Mouse (Mus musculus) CD4-positive helper T cell, adult 2 months (primary cell): ENCODE data around the gene Parp9.
"Not testable (repeated sequence)": the region's sequence is repeated elsewhere in the genome, so short reads cannot be mapped to it uniquely, and the experiment has no call there.

Experiments used
- DNase-seq: peaks from one replicate; pipeline ENCODE4 v3.0.0-alpha.2; 2012; ENCODE audit warnings: low read depth, missing footprints, low spot score

Gene Parp9

DNA sequence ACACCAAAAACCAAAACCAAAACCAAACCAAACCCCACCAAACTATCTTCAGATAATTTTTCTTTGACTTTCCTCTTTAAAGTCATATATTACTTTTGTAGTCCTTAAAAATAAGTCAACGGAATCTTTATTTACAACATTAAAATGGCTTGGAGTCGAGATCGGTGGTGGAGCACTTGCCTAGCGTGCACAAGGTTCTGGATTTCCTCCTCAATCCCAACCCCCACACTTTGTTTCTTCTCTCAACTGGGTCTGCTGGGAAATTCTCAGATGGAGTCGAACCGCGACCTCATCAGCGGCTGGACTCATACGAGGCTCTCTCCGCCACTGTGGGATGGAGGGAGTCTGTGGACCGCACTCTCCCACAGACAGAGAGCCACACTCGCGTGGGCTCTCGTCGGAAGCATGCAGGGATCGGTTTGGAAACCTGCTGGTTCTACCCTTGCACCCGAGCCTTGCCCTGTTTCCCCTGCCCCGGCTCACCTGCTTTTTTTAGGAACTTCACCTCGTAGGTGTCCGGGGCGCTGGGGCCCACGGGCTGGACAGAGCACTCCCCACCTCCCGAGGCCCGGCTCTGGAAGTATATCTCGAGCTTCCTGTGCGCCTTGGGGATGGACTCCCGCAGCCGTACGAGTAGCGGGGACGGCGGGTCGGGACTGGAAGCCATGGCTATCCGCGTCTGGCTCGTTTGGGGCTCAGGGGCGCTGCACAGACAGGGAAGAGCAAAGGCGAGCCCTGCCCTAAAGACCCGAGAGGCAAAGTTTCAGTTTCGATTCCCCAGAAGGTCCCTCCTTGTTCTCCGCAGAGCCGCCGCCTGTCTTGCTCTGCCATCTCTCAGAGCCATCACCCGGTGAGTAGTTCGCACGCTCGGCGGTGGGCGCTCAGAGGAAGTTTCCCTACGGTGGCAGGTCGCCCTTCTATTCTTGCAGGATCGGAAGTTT is at the start of gene Parp9, which contains the start of gene Dtx3l:
TSS of gene Parp9 (plus strand) at position 260 of the 941 bp plus-strand sequence.
TSS of gene Dtx3l (minus strand) at position 941 of the 941 bp plus-strand sequence.
- peak; percentile 89 for DNase-seq

GRCm38 (mm10) chr16:35888910-35889309 is 49.4 kb upstream of the Parp9 start:
- no peak for DNase-seq

GRCm38 (mm10) chr16:35890645-35891044 is 47.6 kb upstream of the Parp9 start:
- no peak for DNase-seq

- not testable (repeated sequence) for DNase-seq
These were observed 46.7 kb upstream of the Parp9 start for GRCm38 (mm10) chr16:35891603-35892002.

GRCm38 (mm10) chr16:35894997-35895396 is 43.3 kb upstream of the Parp9 start:
- no peak for DNase-seq

GRCm38 (mm10) chr16:35900541-35900940 is 37.7 kb upstream of the Parp9 start:
- no peak for DNase-seq

DNA sequence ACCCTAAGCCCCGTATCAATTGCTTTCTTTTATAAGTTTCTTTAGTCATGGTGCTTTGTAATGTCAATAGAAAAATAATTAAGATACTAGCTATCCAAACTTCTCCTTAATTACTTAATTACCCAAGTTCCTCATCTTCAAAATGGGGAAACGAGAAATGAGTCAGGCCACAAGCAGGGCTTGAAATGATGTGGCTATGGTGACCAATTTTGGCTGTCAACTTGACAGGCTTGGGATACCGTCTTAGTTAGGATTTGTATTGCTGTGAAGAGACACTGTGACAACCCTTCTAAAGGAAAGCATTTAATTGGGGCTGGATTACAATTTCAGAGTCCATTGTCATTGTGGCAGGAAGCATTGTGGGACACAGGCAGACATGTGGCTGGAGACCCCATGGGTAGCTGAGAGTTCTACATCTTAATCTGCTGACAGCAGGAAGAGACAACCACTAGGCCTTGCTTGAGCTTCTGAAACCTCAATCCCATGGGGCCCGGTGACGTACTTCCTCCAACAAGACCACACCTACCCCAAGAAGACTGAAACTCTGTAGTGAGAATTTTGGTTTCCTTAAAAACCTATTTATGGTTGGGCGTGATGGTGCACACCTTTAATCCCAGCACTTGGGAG is 35.1 kb upstream of the Parp9 start:
- no peak for DNase-seq

GRCm38 (mm10) chr16:35904121-35904736 is 34.0 kb upstream of the Parp9 start:
- no peak for DNase-seq

GRCm38 (mm10) chr16:35905355-35905754 is 32.9 kb upstream of the Parp9 start:
- DNase-seq, result peak; percentile 68

GRCm38 (mm10) chr16:35905819-35906485 is 32.3 kb upstream of the Parp9 start:
- peak; percentile 11 for DNase-seq

DNA sequence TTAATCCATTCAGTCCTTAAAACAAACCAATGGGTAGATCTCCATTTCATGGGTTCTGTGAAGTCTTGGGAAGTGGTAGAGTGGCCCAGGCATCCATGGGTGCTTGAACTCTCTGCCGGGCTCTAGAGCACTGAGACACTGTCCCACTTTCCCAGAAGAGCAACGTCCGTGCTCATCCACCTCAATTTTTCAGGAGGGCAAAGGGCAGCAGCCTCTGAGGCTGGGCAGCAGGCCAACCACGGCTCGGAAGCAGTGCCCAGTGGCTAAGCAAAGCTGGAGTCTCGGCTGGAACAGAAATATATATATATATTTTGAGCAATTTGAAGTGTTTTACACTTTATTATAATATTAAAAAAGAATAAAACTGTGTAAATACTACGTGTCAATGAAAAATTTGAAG is 31.4 kb upstream of the Parp9 start:
- DNase-seq, result no peak

DNA sequence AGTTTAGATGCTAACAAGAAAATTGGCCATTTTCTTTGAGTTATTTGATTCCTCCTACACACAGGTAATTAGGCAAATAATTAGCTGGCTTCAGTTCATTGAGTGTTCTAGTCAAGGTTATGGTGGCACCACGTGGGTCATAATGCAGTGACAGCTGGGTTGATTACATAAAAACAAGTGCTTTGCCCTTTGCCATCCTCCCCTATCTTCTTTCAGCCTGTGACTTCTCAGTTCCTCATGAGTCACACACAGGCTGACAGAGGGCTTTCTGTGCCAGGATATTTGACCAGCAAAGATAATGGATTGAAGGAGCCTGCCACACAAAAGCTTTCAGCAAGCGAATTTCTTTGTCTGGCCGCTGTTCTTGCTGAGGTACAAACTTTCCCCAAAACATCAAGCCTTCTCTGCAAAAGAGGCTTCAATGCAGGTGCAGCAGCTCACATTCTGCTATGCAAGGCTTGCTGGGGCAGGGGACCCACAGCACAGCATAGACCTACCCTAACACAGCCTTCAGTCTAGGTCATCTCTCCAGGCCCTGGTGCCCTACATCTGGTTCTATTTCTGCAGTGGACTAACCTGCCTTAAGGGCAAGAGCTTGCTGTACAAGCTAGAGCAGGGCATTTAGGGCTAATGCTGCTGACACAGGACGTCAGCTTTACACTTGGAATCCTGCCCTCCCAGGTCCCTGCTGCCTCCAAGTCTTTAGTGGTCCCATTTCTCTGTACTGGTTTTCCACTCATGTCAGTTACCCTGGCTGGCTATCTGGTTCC is 30.7 kb upstream of the Parp9 start:
- DNase-seq, result no peak

- no peak for DNase-seq
These were observed 26.8 kb upstream of the Parp9 start for GRCm38 (mm10) chr16:35911449-35911848.

DNA sequence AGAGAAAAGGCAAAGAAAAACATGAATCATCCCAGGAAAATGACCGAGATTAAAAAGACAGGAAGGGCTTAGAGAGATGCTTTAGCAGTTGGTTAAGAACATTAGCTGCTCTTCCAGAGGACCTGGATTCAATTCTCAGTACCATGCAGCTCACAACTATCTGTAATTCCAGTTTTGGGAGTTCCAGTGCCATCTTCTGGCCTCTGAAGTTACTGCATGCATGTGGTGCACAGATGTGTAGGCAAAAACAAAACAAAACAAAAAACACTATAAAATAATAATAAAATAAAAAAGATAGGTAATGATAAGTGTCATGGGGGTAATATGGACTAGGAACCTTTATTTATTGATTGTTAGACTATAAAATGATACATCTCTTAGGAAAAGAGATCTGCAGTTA is 24.7 kb upstream of the Parp9 start:
- peak; percentile 40 for DNase-seq

DNA sequence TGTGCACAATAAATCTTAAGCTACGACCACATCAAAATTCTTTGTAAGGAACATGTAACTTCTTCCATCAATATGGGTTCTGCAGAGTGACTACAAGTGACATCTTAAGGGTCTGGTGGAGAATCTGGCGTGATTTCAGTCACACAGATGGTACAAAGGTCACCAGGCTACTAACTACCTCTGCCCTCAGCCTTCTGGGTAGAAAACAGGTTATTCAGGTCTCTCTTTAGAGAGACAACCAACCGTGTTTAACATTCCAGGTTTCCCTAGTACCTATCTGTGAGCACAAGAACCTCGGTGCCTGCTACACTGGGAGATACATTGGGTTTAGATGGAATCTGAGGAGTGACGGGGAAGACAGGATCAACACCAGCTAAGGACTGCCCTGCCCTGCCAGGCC is 24.0 kb upstream of the Parp9 start:
- DNase-seq, result no peak

GRCm38 (mm10) chr16:35918721-35919543 is 19.3 kb upstream of the Parp9 start:
- DNase-seq, result peak; percentile 75

DNA sequence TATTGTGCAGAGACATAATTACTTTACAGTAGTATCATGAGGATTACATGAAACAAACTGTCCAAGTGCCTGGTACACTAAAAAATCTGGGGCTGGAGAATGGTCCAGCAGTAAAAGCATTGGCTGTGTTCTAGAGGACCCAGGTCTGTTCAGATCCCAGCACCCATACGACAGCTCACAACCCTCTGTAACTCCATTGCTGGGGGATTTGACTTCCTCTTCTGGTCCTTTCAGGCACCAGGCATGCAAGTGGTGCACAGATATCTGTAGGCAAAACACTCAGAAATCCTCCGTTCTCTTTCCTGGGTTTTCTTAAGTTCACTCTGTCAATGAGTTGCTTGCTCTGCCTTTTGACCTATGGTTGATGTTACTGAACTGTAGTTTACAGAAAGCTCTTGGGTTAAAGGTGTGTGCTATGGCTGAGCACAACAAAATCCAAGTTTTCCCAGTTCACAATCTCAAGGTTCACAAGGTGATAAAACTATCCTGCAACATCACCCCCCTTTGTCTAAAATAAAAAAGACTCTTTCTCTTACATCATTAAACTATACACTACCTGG is 16.5 kb upstream of the Parp9 start:
- DNase-seq, result no peak

DNA sequence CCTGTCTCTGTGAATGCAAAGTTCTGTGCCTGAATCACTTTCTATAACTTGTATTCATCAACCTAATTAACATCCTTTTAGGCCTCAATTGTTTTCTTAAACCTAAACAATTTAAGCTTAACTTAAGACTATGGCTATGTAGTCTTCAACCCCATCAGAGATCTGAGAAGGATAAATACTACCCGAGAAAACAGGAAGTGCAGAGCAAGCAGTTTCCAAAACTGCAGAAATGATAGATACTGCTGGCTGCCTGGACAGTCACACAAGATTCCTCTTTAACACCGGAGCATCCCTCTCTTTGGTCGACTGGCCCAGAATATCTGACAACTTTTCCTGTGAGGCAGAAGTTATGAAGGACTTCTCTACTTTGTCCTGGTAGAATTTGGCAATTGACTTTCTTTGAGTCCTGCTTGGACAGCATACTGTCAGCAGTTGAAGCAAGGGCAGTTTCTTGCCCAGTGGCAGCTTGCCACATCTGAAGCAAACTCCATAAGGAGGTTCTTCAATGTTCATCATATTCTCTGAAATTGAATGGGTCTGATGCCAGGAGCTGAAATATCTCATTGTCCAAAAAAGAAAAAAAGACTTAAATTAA is 15.9 kb upstream of the Parp9 start:
- DNase-seq, result no peak

DNA sequence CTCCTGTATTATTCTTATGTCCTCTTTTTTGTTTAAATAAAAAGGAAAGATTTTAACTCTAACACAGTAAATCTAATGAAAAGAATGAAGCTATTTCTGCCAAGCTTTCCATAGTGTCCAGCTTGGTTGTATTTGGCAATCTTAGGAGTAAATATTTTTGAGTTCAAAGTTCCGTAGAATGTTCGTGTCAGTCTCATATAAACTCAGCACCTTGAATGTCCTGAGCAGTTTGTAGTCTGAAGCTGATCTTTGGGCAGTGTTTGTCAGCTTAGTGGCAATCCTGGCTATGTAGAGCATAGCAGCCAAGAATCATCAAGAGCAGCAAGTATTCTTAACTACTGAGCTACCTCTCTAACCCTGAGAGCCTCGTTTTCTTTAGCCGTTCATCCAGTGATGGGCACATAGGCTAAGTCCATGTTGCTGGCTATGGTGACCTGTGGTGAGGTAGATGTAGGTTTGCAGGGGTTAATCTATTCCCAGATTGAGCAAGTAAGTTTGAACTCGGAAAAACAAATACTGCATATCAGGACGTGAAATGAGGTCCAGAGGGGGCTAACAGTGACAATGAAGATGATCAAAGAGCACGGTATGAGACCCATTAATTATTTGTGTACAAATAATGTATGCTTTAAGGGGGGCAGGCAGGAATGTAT is 14.6 kb upstream of the Parp9 start:
- DNase-seq, result no peak
